Mouse (Mus musculus) forebrain, embryonic 12.5 days (tissue): Measurements from ENCODE around the gene Phf7. TPM values are rescaled to one million over a fixed set of nuclear protein-coding genes. Genes with fewer than 3 reads are reported as not detected.

Source experiments
- ATAC-seq: fragments of 200-750 bp; cut with Nextera tagmentation; 2 replicates; pipeline ENCODE4 v1.8.0; 2017; ENCODE audit warnings: moderate TSS enrichment; ENCODE audit not compliant: low FRiP score
- H3K27ac ChIP-seq: fragments of 300-500 bp; sonication (generic); 2 replicates; pipeline ENCODE4 v1.5.1; 2016; ENCODE audit warnings: mild to moderate bottlenecking
- H3K27me3 ChIP-seq: fragments of 300-500 bp; sonication (generic); 2 replicates; pipeline ENCODE4 v1.6.1; 2016; ENCODE audit warnings: mild to moderate bottlenecking
- H3K36me3 ChIP-seq: fragments of 300-500 bp; sonication (generic); replicated peaks from 2 replicates; pipeline ENCODE4 v1.6.1; 2016; ENCODE audit warnings: mild to moderate bottlenecking
- H3K4me1 ChIP-seq: fragments of 300-500 bp; sonication (generic); 2 replicates; pipeline ENCODE4 v1.6.1; 2016
- H3K4me2 ChIP-seq: fragments of 300-500 bp; sonication (generic); 2 replicates; pipeline ENCODE4 v1.6.1; 2016; ENCODE audit warnings: mild to moderate bottlenecking, moderate library complexity
- H3K4me3 ChIP-seq: fragments of 300-500 bp; sonication (generic); replicated peaks from 2 replicates; pipeline ENCODE4 v1.5.1; 2016; ENCODE audit warnings: mild to moderate bottlenecking
- H3K9ac ChIP-seq: fragments of 300-500 bp; sonication (generic); 2 replicates; pipeline ENCODE4 v1.6.1; 2016; ENCODE audit warnings: mild to moderate bottlenecking
- H3K9me3 ChIP-seq: fragments of 300-500 bp; sonication (generic); 2 replicates; pipeline ENCODE4 v1.6.1; 2016
- WGBS: fragments of 180-500 bp; shearing (Covaris S2); methylation state at CpG from one replicate; pipeline ENCODE4 v1.1.7; 2016; 5-methylcytosine and 5-hydroxymethylcytosine counted together
- polyA plus RNA-seq: library from polyadenylated mRNA; unstranded; fragments of >200 nt; fragmentation: Nextera tagmentation; extraction: Ambion mirVana; gene quantifications from 2 replicates; pipeline ENCODE4 v1.2.1, GENCODE M21; 2016

Gene Phf7
- polyA plus RNA-seq, result 14.8 and 15.8 TPM in 2 replicates

DNA sequence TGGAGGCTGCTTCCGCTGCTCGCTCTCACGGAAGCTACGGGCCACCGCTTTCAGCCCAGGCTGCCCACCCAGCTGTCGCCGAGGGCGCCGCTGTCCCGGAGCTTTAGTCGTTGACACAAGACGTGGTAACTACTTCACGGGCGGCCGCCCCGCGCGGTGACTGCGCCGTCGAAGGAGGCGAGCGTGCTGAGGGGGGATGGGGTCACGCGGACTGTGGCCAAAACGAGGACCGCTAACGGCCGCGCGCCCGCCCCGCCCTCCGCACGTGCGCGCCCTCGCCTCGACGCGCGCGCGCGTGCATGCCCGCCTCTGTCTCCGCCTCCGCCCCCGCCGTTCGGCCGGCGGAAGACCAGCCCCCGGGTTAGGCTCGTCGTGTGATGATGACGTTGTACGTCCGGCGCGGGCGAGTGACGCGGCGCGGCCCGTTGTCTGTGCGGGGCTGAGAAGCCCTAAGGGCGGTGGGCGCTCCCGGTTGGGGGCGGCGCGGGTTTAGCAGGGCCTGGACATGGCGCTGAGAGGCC lies at the start of gene Phf7, which contains the start of gene Bap1:
Gene Phf7 (minus strand): TSS at position 234 of the 521 bp plus-strand sequence.
Gene Bap1 (plus strand): TSS at position 367 of the 521 bp plus-strand sequence.
- H3K9ac ChIP-seq, result peak within 1 kb of the TSS; percentile 96
- under 1% methylated on average over 74 of the region's 75 CpGs for WGBS
- H3K9me3 ChIP-seq, result no peaks in the 10 kb centered on the region
- H3K36me3 ChIP-seq, result peaks cover 35% of the 10 kb centered on the region
- H3K27ac ChIP-seq, result peak within 1 kb of the TSS; percentile 91
- H3K4me3 ChIP-seq, result peak within 1 kb of the TSS; percentile 93
- peak; percentile 93 for ATAC-seq
- peak within 1 kb of the TSS; percentile 92 for H3K4me2 ChIP-seq
- peaks cover 22% of the 10 kb centered on the region for H3K4me1 ChIP-seq
- no peaks in the 10 kb centered on the region for H3K27me3 ChIP-seq

DNA sequence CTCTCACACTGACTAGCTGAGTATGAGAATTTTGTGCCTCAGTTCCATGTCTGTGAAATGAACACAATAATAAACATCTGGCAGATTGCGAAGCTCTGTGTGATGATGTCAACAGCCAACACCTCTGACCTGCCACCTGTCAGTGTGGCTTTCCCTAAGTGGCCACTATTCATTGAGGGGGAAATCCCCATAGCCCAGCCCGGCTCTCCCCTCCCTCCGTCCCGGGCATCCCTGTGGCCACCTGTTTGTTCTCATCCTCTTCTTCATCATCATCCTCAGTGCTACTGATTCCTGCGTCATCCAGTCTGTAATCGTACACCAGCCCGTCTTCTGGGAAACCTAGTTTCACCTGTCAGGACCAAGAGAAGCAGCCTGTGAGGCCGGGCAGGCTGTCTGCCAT lies 34.6 kb upstream of the Phf7 start:
- H3K9ac ChIP-seq, result no peak overlapping the region
- no peaks in the 10 kb centered on the region for H3K9me3 ChIP-seq
- H3K27me3 ChIP-seq, result no peaks in the 10 kb centered on the region
- H3K4me2 ChIP-seq, result no peak overlapping the region
- 89% methylated on average over 8 of the region's 8 CpGs for WGBS
- H3K36me3 ChIP-seq, result no peaks in the 10 kb centered on the region
- no peaks in the 10 kb centered on the region for H3K4me1 ChIP-seq
- H3K4me3 ChIP-seq, result no peak overlapping the region
- H3K27ac ChIP-seq, result no peak overlapping the region
- no peak for ATAC-seq

DNA sequence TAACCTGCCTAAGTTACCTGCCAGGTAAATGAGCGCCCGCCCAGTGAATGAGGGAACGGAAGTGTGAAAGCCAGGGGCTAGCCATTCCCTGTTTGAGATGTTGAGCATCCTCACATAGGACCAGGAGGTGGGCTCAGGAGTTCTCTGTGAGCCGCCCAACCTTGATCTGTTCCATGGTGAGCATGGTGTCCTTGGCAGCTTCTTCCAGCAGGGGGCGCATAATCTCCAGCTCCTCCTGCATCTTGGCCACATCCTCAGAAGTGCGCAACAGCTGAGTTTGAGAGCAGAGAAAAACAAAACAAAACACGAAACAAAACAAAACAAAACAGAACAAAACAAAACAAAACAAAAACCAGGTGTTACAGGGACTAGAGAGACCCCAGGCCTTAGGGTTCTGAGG lies 21.0 kb upstream of the Phf7 start:
- H3K27ac ChIP-seq, result no peak overlapping the region
- no peak for ATAC-seq
- no peak overlapping the region for H3K4me2 ChIP-seq

DNA sequence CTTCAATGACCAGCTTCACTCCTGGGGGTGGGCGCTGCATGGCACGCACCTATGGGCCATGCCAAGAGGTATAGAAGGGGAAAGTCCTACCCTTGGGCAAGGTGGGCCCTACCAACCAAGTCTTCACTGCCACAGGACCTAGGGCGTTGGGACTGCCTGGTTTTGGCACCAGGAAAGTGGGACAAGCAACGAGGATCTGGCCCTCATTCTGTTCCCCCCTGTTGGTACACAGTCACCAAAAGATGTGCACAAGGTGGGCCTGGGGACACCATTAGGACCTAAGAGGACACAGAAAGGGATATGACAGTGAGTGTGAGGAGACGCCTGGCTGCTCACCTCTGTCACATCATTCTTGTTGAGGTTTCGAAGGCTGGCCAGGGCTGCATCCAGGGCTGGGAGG lies 20.0 kb upstream of the Phf7 start:
- H3K36me3 ChIP-seq, result no peaks in the 10 kb centered on the region
- H3K9ac ChIP-seq, result no peak overlapping the region
- 92% methylated on average over 6 of the region's 6 CpGs for WGBS
- H3K9me3 ChIP-seq, result no peaks in the 10 kb centered on the region
- H3K27ac ChIP-seq, result no peak overlapping the region
- no peak overlapping the region for H3K4me3 ChIP-seq
- H3K4me2 ChIP-seq, result no peak overlapping the region
- H3K27me3 ChIP-seq, result no peaks in the 10 kb centered on the region
- no peak for ATAC-seq
- peaks cover 24% of the 10 kb centered on the region for H3K4me1 ChIP-seq

More for the DNA sequence above, 21.0 kb upstream of the Phf7 start:
- Histone ChIP-seq H3K4me1 (peaks cover 24% of the 10 kb centered on the region), H3K9ac (no peak overlapping the region), H3K36me3 (no peaks in the 10 kb centered on the region), H3K9me3 (no peaks in the 10 kb centered on the region), H3K27me3 (no peaks in the 10 kb centered on the region), H3K4me3 (no peak overlapping the region)
- 26% methylated on average over 7 of the region's 7 CpGs for WGBS

DNA sequence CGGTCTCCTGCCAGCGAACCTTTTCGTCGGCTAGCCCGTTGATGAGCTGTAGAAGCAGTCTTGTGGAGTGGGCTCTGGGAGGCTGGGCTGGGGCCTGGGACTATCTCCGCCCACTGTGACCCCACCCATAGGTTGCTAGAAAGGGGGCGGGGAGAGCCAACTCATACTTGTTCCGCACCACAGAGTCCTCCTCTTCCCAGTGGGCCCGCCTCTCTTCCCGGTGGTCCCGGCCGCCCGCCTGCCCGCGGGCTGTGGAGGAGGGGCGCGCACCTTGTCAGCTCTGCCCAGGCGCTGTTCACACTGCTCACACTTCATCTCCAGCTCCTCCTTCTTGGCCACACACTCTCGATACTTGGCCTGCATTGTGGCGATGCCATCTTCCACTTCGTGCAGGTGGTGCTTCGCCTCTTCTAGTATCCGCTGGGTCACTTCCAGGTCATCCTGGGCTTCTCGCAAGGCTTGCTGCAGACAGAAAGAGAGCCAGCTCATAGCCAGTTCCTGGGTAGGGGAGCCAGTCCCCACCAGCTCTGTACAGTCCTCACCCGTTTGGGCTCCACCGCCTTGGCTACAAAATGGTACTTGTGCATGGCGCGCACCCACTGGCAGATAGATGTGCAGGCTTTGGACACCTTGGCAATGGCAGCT lies 18.5 kb upstream of the Phf7 start:
- peaks cover 24% of the 10 kb centered on the region for H3K4me1 ChIP-seq

DNA sequence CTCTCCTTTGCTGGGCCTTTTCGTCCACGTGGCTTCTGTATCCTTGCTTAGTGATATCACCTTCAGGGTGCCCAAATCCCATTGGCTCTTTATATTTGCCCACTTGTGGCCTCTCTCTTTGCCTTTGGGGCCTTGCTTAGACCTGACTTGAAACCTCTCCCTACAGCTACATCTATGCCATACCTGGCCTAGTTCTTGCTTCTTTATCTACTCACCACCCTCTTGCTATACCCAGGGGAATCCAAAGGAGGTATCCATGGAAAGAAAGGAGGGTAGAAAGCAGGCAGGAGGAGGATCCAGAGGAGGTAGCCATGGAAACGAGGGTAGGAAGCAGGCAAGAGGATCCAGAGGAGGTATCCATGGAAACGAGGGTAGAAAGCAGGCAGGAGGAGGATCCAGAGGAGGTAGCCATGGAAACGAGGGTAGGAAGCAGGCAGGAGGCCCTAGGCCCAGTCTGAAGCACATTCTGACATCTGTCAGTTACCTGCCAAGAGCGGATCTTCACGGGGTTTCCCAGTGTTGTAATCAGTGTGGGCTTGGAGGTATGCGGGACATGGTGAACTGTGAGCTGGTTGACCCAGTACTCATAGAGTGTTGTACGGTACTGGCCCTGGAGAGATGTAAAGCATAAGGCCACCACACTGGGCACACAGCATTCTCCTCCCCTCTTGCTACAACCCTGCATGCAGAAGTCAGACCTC lies 17.3 kb upstream of the Phf7 start:
- no peaks in the 10 kb centered on the region for H3K36me3 ChIP-seq
- H3K27me3 ChIP-seq, result no peaks in the 10 kb centered on the region
- peak overlapping the region; percentile 51 for H3K4me2 ChIP-seq
- 37% methylated on average over 9 of the region's 9 CpGs for WGBS
- H3K27ac ChIP-seq, result peak overlapping the region; percentile 79
- H3K4me3 ChIP-seq, result peak overlapping the region; percentile 23; the same call in 1 of the 2 replicates
- H3K9ac ChIP-seq, result 0 out of 2 replicates have a peak overlapping the region, but pooled peaks have one; percentile 26
- no peaks in the 10 kb centered on the region for H3K9me3 ChIP-seq
- peaks cover 24% of the 10 kb centered on the region for H3K4me1 ChIP-seq
- ATAC-seq, result peak; percentile 75

More for the DNA sequence above, 18.5 kb upstream of the Phf7 start:
- Histone ChIP-seq H3K4me2 (peak overlapping the region; percentile 51), H3K4me3 (peak overlapping the region; percentile 23), H3K9ac (peak overlapping the region; percentile 26), H3K36me3 (no peaks in the 10 kb centered on the region), H3K27me3 (no peaks in the 10 kb centered on the region), H3K27ac (peak overlapping the region; percentile 79), H3K9me3 (no peaks in the 10 kb centered on the region)
- peak; percentile 80 for ATAC-seq
- 20% methylated on average over 22 of the region's 28 CpGs for WGBS

DNA sequence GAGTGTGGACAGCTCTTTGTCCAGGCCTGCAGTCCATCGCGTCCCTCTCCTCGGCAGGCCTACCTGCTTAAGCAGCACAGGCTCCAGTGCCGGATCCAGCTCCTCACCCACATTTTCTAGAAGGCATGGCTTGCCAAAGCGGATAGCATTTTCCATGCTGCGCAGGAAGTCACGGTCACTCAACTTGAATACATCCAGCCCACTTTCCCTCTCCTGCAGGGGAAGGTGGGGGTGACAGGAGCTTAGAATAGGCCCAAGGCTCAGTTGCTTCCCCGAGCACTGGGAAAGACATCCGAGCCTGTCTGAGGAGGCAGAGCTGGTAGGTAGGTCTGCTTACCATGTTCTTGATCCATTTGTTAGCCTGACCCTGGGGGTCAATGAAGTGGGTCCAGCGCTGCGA lies 16.5 kb upstream of the Phf7 start:
- WGBS, result 93% methylated on average over 11 of the region's 11 CpGs
- Histone ChIP-seq H3K9me3 (no peaks in the 10 kb centered on the region), H3K4me3 (no peak overlapping the region), H3K4me2 (0 out of 2 replicates have a peak overlapping the region, but pooled peaks have one; percentile 51), H3K4me1 (peaks cover 24% of the 10 kb centered on the region), H3K27me3 (no peaks in the 10 kb centered on the region), H3K9ac (no peak overlapping the region), H3K36me3 (peaks cover 5% of the 10 kb centered on the region; the same call in 1 of the 2 replicates), H3K27ac (0 out of 2 replicates have a peak overlapping the region, but pooled peaks have one; percentile 79)
- no peak for ATAC-seq

DNA sequence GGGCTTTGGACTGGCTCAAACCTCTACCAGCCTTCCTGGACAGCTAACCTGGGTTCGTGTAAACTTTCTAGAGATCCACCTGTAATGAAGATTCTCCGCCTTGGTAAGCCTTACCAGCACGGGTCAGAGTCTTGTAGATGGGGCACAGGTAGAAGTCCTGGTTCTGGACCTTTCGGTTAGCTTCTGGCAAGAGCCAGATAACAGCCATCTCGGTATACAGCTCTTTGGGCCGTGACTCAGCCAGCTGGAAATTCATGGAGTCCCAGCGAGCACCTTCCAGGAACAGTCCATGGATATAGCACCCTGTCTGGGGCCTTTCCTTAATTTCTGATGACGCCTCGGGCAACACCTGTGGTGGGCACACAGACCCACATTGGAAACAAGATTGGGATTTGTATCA lies 9.8 kb upstream of the Phf7 start:
- H3K4me3 ChIP-seq, result no peak overlapping the region
- no peak overlapping the region for H3K9ac ChIP-seq
- H3K4me1 ChIP-seq, result no peaks in the 10 kb centered on the region
- H3K27me3 ChIP-seq, result no peaks in the 10 kb centered on the region
- H3K9me3 ChIP-seq, result no peaks in the 10 kb centered on the region
- 94% methylated on average over 9 of the region's 9 CpGs for WGBS
- no peak overlapping the region for H3K4me2 ChIP-seq
- peaks cover 71% of the 10 kb centered on the region for H3K36me3 ChIP-seq
- ATAC-seq, result no peak
- no peak overlapping the region for H3K27ac ChIP-seq

DNA sequence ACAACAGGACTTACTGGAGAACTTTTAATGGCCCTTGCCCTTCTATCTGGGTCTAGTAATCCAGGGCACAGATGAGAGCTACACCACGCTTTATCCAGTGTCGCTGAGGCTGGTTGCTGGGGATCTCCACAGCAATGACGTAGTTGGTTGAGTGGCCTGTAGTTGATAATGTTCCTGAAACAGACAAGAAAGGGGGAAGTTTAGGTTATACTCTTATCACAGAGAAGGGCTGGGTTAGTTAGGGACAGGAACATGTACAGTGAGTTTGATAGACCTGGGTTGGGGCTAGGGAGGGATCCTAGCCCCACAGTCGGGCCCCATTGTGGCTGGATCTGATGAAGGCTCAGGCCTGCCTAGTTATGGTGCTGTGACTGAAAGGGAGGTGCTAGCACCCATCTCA lies 9.3 kb upstream of the Phf7 start:
- H3K4me1 ChIP-seq, result no peaks in the 10 kb centered on the region
- peaks cover 77% of the 10 kb centered on the region for H3K36me3 ChIP-seq
- no peak overlapping the region for H3K9ac ChIP-seq
- H3K27me3 ChIP-seq, result no peaks in the 10 kb centered on the region
- H3K4me3 ChIP-seq, result no peak overlapping the region
- H3K4me2 ChIP-seq, result no peak overlapping the region
- H3K9me3 ChIP-seq, result no peaks in the 10 kb centered on the region
- 96% methylated on average over 4 of the region's 4 CpGs for WGBS
- no peak for ATAC-seq
- no peak overlapping the region for H3K27ac ChIP-seq

DNA sequence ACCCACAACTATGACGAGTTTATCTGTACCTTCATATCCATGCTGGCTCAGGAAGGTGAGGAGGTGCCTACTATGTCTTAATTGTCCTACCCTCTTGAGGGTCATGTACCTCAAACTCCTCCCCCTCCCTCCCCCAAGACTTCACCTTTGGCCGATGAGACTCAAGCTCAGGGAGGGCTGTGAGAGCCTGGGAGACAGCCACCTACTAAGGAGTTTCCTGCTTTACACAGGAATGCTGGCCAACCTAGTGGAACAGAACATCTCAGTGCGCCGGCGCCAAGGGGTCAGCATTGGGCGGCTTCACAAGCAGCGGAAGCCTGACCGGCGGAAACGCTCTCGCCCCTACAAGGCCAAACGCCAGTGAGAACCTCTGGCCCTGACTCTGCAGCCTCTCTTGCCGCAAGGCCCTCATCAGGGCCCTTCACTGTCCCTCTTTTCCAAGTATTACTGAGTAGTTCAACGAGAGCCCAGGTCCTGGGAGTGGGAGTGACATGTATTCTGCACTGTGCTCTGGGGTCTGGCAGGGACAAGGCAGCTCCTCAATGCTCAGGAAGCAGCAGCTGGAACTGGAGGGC lies 7.4 kb upstream of the Phf7 start:
- Histone ChIP-seq H3K36me3 (peaks cover 95% of the 10 kb centered on the region), H3K9me3 (no peaks in the 10 kb centered on the region), H3K4me1 (no peaks in the 10 kb centered on the region), H3K9ac (no peak overlapping the region), H3K27ac (no peak overlapping the region), H3K4me3 (no peak overlapping the region), H3K27me3 (no peaks in the 10 kb centered on the region), H3K4me2 (no peak overlapping the region; the same call in 1 of the 2 replicates)
- ATAC-seq, result no peak
- 97% methylated on average over 14 of the region's 14 CpGs for WGBS

DNA sequence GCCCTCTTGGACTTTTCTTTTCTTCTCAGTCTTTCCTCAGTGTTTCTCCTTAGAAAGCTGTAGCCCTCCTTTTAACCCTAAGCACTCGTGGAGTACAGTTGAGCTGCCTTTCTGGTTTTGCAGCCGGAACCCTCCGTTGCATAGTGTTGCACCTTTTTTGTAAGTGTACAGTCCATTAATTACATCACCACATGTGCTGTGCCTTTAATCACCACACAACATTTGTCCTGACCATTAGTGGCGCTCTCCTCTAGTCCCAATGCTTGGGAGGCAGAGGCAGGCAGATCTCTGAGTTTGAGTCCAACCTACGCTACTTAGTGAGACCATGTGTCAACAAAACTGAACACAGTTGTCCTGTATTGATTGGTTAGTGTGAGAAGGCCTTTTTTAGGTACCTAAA lies 974 bp upstream of the Phf7 start:
- H3K9ac ChIP-seq, result peak overlapping the region; percentile 96
- H3K4me2 ChIP-seq, result peak overlapping the region; percentile 92
- ATAC-seq, result no peak
- H3K27me3 ChIP-seq, result no peaks in the 10 kb centered on the region
- peaks cover 22% of the 10 kb centered on the region for H3K4me1 ChIP-seq
- 88% methylated on average over 5 of the region's 5 CpGs for WGBS
- H3K4me3 ChIP-seq, result peak overlapping the region; percentile 93
- no peak overlapping the region for H3K27ac ChIP-seq
- peaks cover 44% of the 10 kb centered on the region for H3K36me3 ChIP-seq
- H3K9me3 ChIP-seq, result no peaks in the 10 kb centered on the region

DNA sequence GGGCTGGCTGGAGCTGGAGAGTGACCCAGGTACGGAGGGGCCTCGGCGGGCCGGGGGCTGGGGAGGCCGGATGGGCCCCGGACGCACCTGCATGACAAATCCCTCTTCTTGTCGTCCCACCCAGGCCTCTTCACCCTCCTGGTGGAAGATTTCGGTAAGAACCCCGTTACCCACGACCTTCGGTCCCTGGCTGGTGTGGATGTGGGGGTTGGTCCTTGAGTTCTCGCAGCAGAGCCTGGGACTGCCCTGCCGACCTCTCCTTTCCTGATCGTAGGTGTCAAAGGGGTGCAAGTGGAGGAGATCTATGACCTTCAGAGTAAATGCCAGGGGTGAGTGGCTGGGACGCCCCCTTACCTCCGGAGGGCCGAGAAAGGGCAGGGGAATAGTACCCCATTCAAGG lies 509 bp upstream of the Phf7 start:
- Histone ChIP-seq H3K9ac (peak overlapping the region; percentile 96), H3K36me3 (peaks cover 40% of the 10 kb centered on the region), H3K27me3 (no peaks in the 10 kb centered on the region), H3K4me1 (peaks cover 22% of the 10 kb centered on the region), H3K27ac (peak overlapping the region; percentile 91), H3K4me3 (peak overlapping the region; percentile 93), H3K4me2 (peak overlapping the region; percentile 92), H3K9me3 (no peaks in the 10 kb centered on the region)
- 3% methylated on average over 13 of the region's 18 CpGs for WGBS
- no peak; the same call in 1 of the 2 replicates for ATAC-seq
